In genomic region chr8:116814118-116814851, GRCm38 (mm10) we compare ENCODE assay signal across 8 mouse cellular contexts.
DNase-seq lines count a peak whose midpoint lies in the region; ATAC-seq and TF ChIP-seq lines count a peak whose summit lies in the region.

No protein-coding gene starts in this region.

- H3K36me3 ChIP-seq in midbrain, postnatal 0 days (ENCODE audit: insufficient read depth, low read length) = no peaks in the 10 kb centered on the region
- H3K36me3 ChIP-seq in midbrain, embryonic 16.5 days (ENCODE audit: control insufficient read depth, insufficient read depth, low read length) = no peaks in the 10 kb centered on the region

- DNase-seq in midbrain, postnatal 0 days (ENCODE audit: low spot score) = peak; percentile 50
- DNase-seq in brain, embryonic 14.5 days (ENCODE audit: low read depth) = peak; percentile 64
- DNase-seq in gastrocnemius, adult 8-10 months (ENCODE audit: low spot score in 2 of 2) = peak; percentile 28 to 31
- DNase-seq in kidney, adult 11 months = peak; percentile 84
- DNase-seq in lung, postnatal 36 days = peak; percentile 71
- no peak for DNase-seq in spleen, postnatal 4 days (ENCODE audit: low spot score in 2 of 2)

- no peak overlapping the region for H3K27ac ChIP-seq in midbrain, postnatal 0 days (ENCODE audit: low read depth, low read length)
- no peak overlapping the region for H3K27ac ChIP-seq in midbrain, embryonic 16.5 days (ENCODE audit: low read length)

- no peak overlapping the region for H3K9ac ChIP-seq in midbrain, postnatal 0 days (replicated peaks; ENCODE audit: low read length, poor library complexity, severe bottlenecking)
- no peak overlapping the region for H3K9ac ChIP-seq in midbrain, embryonic 16.5 days (ENCODE audit: low read depth, low read length)

- ATAC-seq in midbrain, postnatal 0 days (ENCODE audit: low FRiP score) = no peak
- no peak for ATAC-seq in midbrain, embryonic 16.5 days
- ATAC-seq in megakaryocyte-erythroid progenitor cell, adult 5-6 weeks (replicated peaks; ENCODE audit: low FRiP score, low TSS enrichment, poor library complexity, severe bottlenecking) = no peak

- TF ChIP-seq POLR2A in brain, embryonic 14.5 days (IDR thresholded peaks at IDR 0.05; ENCODE audit: borderline replicate concordance, extremely low read depth, insufficient read depth, insufficient read length, poor library complexity, severe bottlenecking) = no peak

- H3K9me3 ChIP-seq in midbrain, postnatal 0 days (ENCODE audit: low read length) = no peaks in the 10 kb centered on the region
- no peaks in the 10 kb centered on the region for H3K9me3 ChIP-seq in midbrain, embryonic 16.5 days (replicated peaks; ENCODE audit: control insufficient read depth, low read length, poor library complexity, severe bottlenecking)

- no peak for TF ChIP-seq CTCF in midbrain, postnatal 0 days (IDR thresholded peaks at IDR 0.05)
- TF ChIP-seq CTCF in brain, embryonic 14.5 days (IDR thresholded peaks at IDR 0.05; ENCODE audit: borderline replicate concordance, extremely low read depth, insufficient read depth, insufficient read length) = no peak

- no peak overlapping the region for H3K4me2 ChIP-seq in midbrain, postnatal 0 days (ENCODE audit: low read depth, low read length, poor library complexity, severe bottlenecking)
- H3K4me2 ChIP-seq in midbrain, embryonic 16.5 days (ENCODE audit: low read length) = no peak overlapping the region

- H3K4me3 ChIP-seq in midbrain, postnatal 0 days (ENCODE audit: low read depth, low read length) = no peak overlapping the region
- no peak overlapping the region for H3K4me3 ChIP-seq in midbrain, embryonic 16.5 days (ENCODE audit: low read depth, low read length)

- H3K4me1 ChIP-seq in midbrain, postnatal 0 days (ENCODE audit: insufficient read depth, low read length) = no peaks in the 10 kb centered on the region
- H3K4me1 ChIP-seq in midbrain, embryonic 16.5 days (ENCODE audit: control insufficient read depth, insufficient read depth, low read length) = no peaks in the 10 kb centered on the region

- H3K27me3 ChIP-seq in midbrain, postnatal 0 days (ENCODE audit: insufficient read depth, low read length) = no peaks in the 10 kb centered on the region
- no peaks in the 10 kb centered on the region for H3K27me3 ChIP-seq in midbrain, embryonic 16.5 days (ENCODE audit: control insufficient read depth, insufficient read depth, low read depth, low read length)

- WGBS in midbrain, postnatal 0 days = 49% methylated on average over 10 of the region's 10 CpGs
- 64% methylated on average over 10 of the region's 10 CpGs for WGBS in midbrain, embryonic 16.5 days

Comparison
In these comparisons a context has a peak if more than half of its experiments do, and no peak if none do; other contexts are left out.
1. DNase-seq: peak in midbrain, postnatal 0 days (single experiment), brain, embryonic 14.5 days (single experiment), gastrocnemius, adult 8-10 months (2 of 2), kidney, adult 11 months (single experiment) and lung, postnatal 36 days (single experiment); none in spleen, postnatal 4 days (0 of 2).